Mouse (Mus musculus) lung, postnatal 36 days (tissue): ENCODE results near the gene Ntrk1.
"Not testable (repeated sequence)": the region's sequence is repeated elsewhere in the genome, so short reads cannot be mapped to it uniquely, and the experiment has no call there.

Experiments used
- DNase-seq: peaks from one replicate; pipeline ENCODE4 v3.0.0; 2022; ENCODE audit warnings: mixed read lengths

Ntrk1 gene

GRCm38 (mm10) chr3:87794922-87795325 is at the start of gene Ntrk1:
Gene Ntrk1 (minus strand): TSS chr3:87795162.
- DNase-seq = no peak

GRCm38 (mm10) chr3:87840858-87841257 is 45.9 kb upstream of the Ntrk1 start:
- no peak for DNase-seq

GRCm38 (mm10) chr3:87838622-87839021 is 43.7 kb upstream of the Ntrk1 start:
- peak; percentile 87 for DNase-seq

GRCm38 (mm10) chr3:87833482-87833881 is 38.5 kb upstream of the Ntrk1 start:
- peak; percentile 28 for DNase-seq

- no peak for DNase-seq
These were observed 37.3 kb upstream of the Ntrk1 start for GRCm38 (mm10) chr3:87832109-87832859.

GRCm38 (mm10) chr3:87829025-87829424 is 34.1 kb upstream of the Ntrk1 start:
- DNase-seq = peak; percentile 12

GRCm38 (mm10) chr3:87828435-87828834 is 33.5 kb upstream of the Ntrk1 start:
- no peak for DNase-seq

GRCm38 (mm10) chr3:87824206-87824605 is 29.2 kb upstream of the Ntrk1 start, which contains the start of gene Pear1:
Gene Pear1 (minus strand): TSS chr3:87824306.
- DNase-seq = not testable (repeated sequence)

- DNase-seq = no peak
These were observed 23.3 kb upstream of the Ntrk1 start for GRCm38 (mm10) chr3:87818226-87818625.

- peak; percentile 90 for DNase-seq
These were observed 21.7 kb upstream of the Ntrk1 start for GRCm38 (mm10) chr3:87816646-87817093.

- DNase-seq = no peak
These were observed 21.2 kb upstream of the Ntrk1 start for GRCm38 (mm10) chr3:87816166-87816565.

- DNase-seq = no peak
These were observed 17.9 kb upstream of the Ntrk1 start for GRCm38 (mm10) chr3:87812873-87813272.

- DNase-seq = no peak
These were observed 17.5 kb upstream of the Ntrk1 start for GRCm38 (mm10) chr3:87812413-87812812.

- DNase-seq = no peak
These were observed 16.3 kb upstream of the Ntrk1 start for GRCm38 (mm10) chr3:87811297-87811696.

GRCm38 (mm10) chr3:87809322-87809962 is 14.5 kb upstream of the Ntrk1 start:
- no peak for DNase-seq

- no peak for DNase-seq
These were observed 9.2 kb upstream of the Ntrk1 start for GRCm38 (mm10) chr3:87804038-87804677.

- no peak for DNase-seq
These were observed 6.7 kb upstream of the Ntrk1 start for GRCm38 (mm10) chr3:87801681-87802080.

- DNase-seq = peak; percentile 43
These were observed 1.9 kb upstream of the Ntrk1 start, which contains the start of gene Insrr for GRCm38 (mm10) chr3:87796736-87797334. Gene Insrr (plus strand): TSS chr3:87796951.

- peak; percentile 62 for DNase-seq
These were observed 645 bp upstream of the Ntrk1 start for GRCm38 (mm10) chr3:87795336-87796277.

- DNase-seq = no peak
These were observed 5.2 kb downstream of the Ntrk1 start for GRCm38 (mm10) chr3:87789768-87790167.

GRCm38 (mm10) chr3:87789248-87789647 is 5.7 kb downstream of the Ntrk1 start:
- no peak for DNase-seq

- no peak for DNase-seq
These were observed 9.2 kb downstream of the Ntrk1 start for GRCm38 (mm10) chr3:87785626-87786214.
